ENCODE assay signal across 8 mouse cellular contexts in genomic region chr9:122950643-122951475, GRCm38 (mm10). TPM values are rescaled to one million over a fixed set of nuclear protein-coding genes. Genes with fewer than 3 reads are reported as not detected.
DNase-seq lines count a peak whose midpoint lies in the region; ATAC-seq lines count a peak whose summit lies in the region.

TSS of gene 1110059G10Rik (minus strand) at chr9:122951000.
TSS of gene Kif15 (plus strand) at chr9:122951046.

- H3K27me3 ChIP-seq in hindbrain, embryonic 11.5 days (ENCODE audit: control insufficient read depth, insufficient read depth, low read length) = no peaks in the 10 kb centered on the region

- peak within 1 kb of the TSS; percentile 69 for H3K4me2 ChIP-seq in hindbrain, embryonic 11.5 days (replicated peaks; ENCODE audit: low read depth, low read length)

- 0 out of 2 replicates have a peak, but pooled peaks cover 2% of the 10 kb centered on the region for H3K4me1 ChIP-seq in hindbrain, embryonic 11.5 days (replicated peaks; ENCODE audit: control insufficient read depth, insufficient read depth, low read length)

- under 1% methylated on average over 64 of the region's 64 CpGs for WGBS in hindbrain, embryonic 11.5 days

- peak; percentile 93 for DNase-seq in Muller cell, postnatal 12 days (ENCODE audit: inconsistent ontology term)
- DNase-seq in cerebellum, adult 9-11 months = peak; percentile 90
- DNase-seq in frontal cortex, adult 2 months (ENCODE audit: extremely low spot score in 1 of 2, low spot score in 1 of 2) = peak; percentile 83 to 97
- DNase-seq in hindbrain, embryonic 11.5 days (ENCODE audit: low spot score) = peak; percentile 99
- DNase-seq in layer of hippocampus, postnatal 14 days (ENCODE audit: low spot score in 2 of 2) = peak; percentile 95 to 96
- peak; percentile 94 for DNase-seq in lung, postnatal 14 days
- peak; percentile 80 for DNase-seq in retina, adult 2 months (ENCODE audit: low read depth, low spot score)
- peak; percentile 88 to 94 for DNase-seq in thymus, postnatal 36 days

- peak within 1 kb of the TSS; percentile 72 for H3K9ac ChIP-seq in hindbrain, embryonic 11.5 days (ENCODE audit: low read depth, low read length)

- no peaks in the 10 kb centered on the region for H3K9me3 ChIP-seq in hindbrain, embryonic 11.5 days (ENCODE audit: control insufficient read depth, low read length)

- H3K27ac ChIP-seq in hindbrain, embryonic 11.5 days (ENCODE audit: low read depth, low read length) = peak within 1 kb of the TSS; percentile 65

- no peaks in the 10 kb centered on the region for H3K36me3 ChIP-seq in hindbrain, embryonic 11.5 days (ENCODE audit: control insufficient read depth, insufficient read depth, low read length)

- H3K4me3 ChIP-seq in hindbrain, embryonic 11.5 days (ENCODE audit: low read depth, low read length) = peak within 1 kb of the TSS; percentile 81

- peak; percentile 99 for ATAC-seq in hindbrain, embryonic 11.5 days (ENCODE audit: low FRiP score)

RNA-seq across cellular contexts. Expression of gene 1110059G10Rik, which starts in this region (rescaled TPM):
- polyA plus RNA-seq in frontal cortex, adult 2 months (2012; rRNA removed) = 20.5 and 20.7 TPM in 2 replicates
- 36.6 and 37.3 TPM in 2 replicates for polyA plus RNA-seq in hindbrain, embryonic 11.5 days (2014; fragmentation: Nextera tagmentation; extraction: Ambion mirVana)
- total RNA-seq in layer of hippocampus, postnatal 14 days (2021) = 10 to 100 TPM; 20.0 to 21.8 TPM

RNA-seq across cellular contexts. Expression of gene Kif15, which starts in this region (rescaled TPM):
- 1.1 and 1.9 TPM in 2 replicates for polyA plus RNA-seq in frontal cortex, adult 2 months (2012; rRNA removed)
- 55.6 and 71.8 TPM in 2 replicates for polyA plus RNA-seq in hindbrain, embryonic 11.5 days (2014; fragmentation: Nextera tagmentation; extraction: Ambion mirVana)
- total RNA-seq in layer of hippocampus, postnatal 14 days (2021) = 1 to 10 TPM; 1.6 to 2.6 TPM

Comparison
In these comparisons a context has a peak if more than half of its experiments do, and no peak if none do; other contexts are left out.
1. Peak in every context shown above with its lines: DNase-seq, ATAC-seq, H3K4me3 ChIP-seq and H3K27ac ChIP-seq.
2. RNA of gene Kif15 (polyA plus RNA-seq): 55.6 to 71.8 TPM in hindbrain, embryonic 11.5 days; 1.1 to 1.9 TPM in frontal cortex, adult 2 months; every median in the first group is over 10 times any median in the second.